Mouse (Mus musculus): ENCODE measurements around the gene Cfap206.
A peak's percentile ranks its signal among the peaks of the same experiment; 100 is the strongest.
"Not testable (repeated sequence)": the region's sequence is repeated elsewhere in the genome, so short reads cannot be mapped to it uniquely, and the experiment has no call there.

Cfap206 gene

DNA sequence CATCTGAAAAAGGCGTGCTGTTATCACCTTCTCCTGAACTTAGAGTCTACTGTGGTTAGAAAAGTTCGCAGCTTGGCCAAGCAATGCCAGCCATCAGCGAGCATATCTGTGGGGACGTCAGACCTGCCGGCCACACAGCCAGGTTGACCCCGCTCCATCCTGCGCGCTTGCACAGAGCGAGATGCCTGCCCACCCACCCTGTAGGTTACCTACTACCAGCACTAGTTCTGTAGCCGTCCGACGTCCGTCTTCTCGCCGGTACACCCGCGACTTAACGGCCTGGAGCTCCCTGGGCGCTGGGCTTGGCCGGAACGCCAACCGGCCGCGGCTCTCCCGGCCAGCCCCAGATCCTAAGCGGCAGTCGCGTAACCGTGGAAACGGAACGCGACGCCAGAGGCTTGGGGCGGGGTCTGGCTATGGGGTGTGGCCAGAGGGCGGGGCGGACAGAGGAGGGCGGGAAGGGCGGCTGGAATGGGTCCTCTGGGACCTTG is at the start of gene Cfap206:
Cfap206 (minus strand) TSS at position 356 of the 491 bp plus-strand sequence.
- peak; percentile 19 to 34 for DNase-seq (ENCODE audit: low spot score in 2 of 2)

DNA sequence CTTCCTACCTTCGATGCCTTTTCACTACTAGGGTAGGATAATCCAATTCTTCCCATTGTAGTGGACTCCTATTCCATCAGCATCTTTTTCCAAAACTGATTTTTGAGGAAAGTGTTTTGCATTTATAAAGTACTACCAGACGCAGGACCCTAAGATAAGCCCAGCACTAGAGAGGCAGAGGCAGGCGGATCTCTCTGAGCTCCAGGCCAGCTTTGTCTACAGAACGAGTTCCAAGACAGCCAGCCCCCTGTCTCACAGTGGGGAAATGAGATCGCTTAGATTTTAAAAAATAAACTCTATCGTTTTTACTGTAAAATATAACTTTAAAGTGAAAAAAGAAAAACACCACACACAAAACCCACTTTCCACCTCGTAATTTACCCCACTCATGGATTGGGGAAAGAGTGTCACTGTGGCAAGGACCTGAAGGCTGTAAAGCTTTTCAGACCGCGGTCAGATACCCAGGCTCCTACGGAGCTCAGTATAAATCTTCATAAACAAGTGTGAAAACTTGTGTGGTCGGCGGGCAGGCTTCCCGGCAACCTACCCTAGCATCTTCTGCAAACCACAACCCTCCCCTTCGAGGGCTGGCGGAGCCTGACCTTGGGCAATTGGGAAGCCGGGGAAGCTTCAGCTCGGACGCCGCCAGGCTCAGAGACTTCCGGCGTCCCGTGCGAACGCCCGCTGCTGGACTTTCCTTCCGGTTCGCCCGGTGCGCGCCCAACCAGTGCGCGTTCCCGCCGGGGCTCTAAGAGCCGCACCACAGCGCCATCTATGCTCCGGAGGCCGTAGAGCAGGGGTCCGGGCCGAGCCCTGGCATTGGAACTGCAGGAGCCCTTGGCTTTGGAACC is 47.9 kb upstream of the Cfap206 start, which contains the start of gene Smim8:
Smim8 (minus strand) TSS at position 747 of the 851 bp plus-strand sequence.
- DNase-seq (ENCODE audit: low spot score in 2 of 2), result peak; percentile 82 to 83

DNA sequence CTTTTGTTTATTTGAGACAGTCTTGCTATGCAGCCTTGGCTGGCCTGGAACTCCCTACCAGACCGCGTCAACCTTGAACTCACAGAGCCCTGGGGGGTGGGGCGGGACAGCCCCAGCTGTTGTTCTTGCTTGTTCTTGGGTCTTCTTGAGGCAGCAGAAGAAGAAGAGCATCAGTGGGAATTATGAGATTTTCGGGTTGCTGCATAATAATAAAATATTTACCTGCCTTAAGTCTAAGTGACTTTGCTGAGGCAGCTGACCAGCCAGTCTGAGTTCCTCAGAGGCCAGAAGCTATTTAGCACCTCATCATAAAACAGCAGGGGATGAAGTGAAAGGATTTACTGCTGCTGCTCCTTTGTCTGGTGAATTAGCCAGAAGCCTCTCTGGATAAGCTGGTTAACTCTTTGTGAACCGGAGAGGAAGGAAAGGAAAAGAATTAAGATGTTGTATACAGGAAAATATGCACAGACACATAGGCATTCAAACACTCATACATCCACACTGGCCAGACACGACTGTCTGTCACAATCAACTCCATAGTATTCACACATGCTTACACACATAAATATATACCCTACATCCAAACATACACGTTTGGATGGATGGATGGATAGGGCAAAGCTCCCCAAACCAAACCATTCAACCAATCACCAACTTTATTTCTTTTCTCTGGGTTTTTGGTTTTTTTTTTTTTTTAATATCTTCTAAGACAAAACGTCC is 41.8 kb upstream of the Cfap206 start:
- DNase-seq (ENCODE audit: low spot score in 2 of 2), result no peak

- DNase-seq (ENCODE audit: low spot score in 2 of 2), result no peak
Measured at GRCm38 (mm10) chr4:34756163-34756562, 26.2 kb upstream of the Cfap206 start, which contains the start of gene Gm136. Gene Gm136 (minus strand): TSS chr4:34756263.

GRCm38 (mm10) chr4:34749236-34749635 is 19.2 kb upstream of the Cfap206 start:
- DNase-seq (ENCODE audit: low spot score in 2 of 2), result no peak

GRCm38 (mm10) chr4:34734461-34734860 is 4.5 kb upstream of the Cfap206 start:
- DNase-seq (ENCODE audit: low spot score in 2 of 2), result no peak

DNA sequence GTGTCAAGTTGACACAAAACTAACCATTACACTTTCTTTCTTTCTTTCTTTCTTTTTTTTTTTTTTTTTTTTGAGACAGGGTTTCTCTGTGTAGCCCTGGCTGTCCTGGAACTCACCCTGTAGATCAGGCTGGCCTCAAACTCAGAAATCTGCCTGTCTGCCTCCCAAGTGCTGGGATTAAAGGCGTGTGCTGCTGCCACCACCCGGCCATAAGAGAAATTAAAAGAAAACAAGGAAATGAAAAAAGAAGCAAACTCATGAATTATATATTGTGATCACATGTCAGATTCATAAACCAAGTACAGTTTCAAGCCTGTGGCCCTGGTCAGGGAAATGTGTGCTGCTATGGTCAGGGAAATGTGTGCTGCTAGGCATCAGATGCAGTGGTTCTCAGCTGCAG is 3.4 kb upstream of the Cfap206 start:
- DNase-seq (ENCODE audit: low spot score in 2 of 2), result not testable (repeated sequence)

- DNase-seq (ENCODE audit: low spot score in 2 of 2), result not testable (repeated sequence)
Measured at GRCm38 (mm10) chr4:34725710-34726109, 4.3 kb downstream of the Cfap206 start.

- DNase-seq (ENCODE audit: low spot score in 2 of 2), result no peak
Measured at GRCm38 (mm10) chr4:34724306-34724705, 5.7 kb downstream of the Cfap206 start.

GRCm38 (mm10) chr4:34723186-34723585 is 6.8 kb downstream of the Cfap206 start:
- DNase-seq (ENCODE audit: low spot score in 2 of 2), result no peak

DNA sequence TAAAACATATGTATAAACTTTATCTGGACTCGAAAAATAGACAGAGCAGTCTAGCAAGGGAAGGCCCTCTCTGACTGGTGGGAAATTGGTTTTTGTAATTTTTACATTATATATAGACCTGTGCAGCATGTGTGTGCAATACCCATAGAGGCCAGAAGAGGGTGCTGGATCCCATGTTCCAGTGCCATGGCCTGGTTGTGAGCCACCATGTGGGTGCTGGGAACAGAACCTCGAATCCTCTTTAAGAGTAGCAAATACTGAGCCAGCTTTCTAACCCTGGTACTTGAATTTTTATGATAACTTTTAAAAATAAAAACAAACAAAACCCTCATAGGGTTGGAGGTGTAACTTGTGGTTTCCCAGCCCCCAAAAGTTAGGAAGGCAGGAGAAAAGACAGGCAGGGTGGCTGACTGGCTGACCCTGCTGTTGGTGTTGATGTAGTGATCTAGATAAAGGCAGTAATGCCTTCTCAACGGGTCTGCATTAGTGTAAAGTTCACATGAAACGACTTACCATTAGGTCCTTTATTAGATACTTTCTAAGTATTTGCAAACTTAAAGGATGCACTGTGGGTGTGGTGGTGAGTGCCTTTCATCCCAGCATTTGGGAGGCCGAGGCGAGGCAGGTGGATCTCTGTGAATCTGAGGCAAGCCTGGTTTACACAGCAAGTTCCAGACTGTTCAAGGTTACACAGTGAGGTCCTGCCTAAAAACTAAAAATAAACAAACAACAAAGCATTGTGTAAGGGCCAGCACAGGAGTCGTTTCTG is 9.7 kb downstream of the Cfap206 start:
- DNase-seq (ENCODE audit: low spot score in 2 of 2), result no peak

DNA sequence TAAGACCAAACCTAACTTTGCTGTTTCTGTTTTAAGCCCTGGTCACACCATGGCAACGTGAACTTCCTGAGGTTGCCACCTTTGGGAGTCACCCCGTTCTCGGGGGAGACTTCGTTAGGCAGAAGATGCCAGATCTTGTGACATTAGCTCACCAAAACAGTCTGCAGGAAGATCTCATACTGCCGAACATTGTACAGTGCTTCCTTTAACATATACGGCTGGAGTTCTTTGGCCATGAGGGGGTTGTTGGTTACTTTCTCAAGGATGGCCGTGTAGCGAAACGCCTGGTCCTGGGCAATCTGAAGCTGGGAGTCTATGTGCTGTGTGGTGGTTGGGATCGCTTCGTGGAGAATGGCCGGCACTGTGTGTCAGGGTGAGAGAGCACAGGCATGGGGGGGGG is 10.6 kb downstream of the Cfap206 start:
- DNase-seq (ENCODE audit: low spot score in 2 of 2), result no peak

GRCm38 (mm10) chr4:34715062-34715461 is 14.9 kb downstream of the Cfap206 start:
- DNase-seq (ENCODE audit: low spot score in 2 of 2), result no peak

- no peak for DNase-seq (ENCODE audit: low spot score in 2 of 2)
Measured at GRCm38 (mm10) chr4:34708127-34708526, 21.9 kb downstream of the Cfap206 start.

GRCm38 (mm10) chr4:34707248-34707647 is 22.8 kb downstream of the Cfap206 start:
- DNase-seq (ENCODE audit: low spot score in 2 of 2), result no peak

DNA sequence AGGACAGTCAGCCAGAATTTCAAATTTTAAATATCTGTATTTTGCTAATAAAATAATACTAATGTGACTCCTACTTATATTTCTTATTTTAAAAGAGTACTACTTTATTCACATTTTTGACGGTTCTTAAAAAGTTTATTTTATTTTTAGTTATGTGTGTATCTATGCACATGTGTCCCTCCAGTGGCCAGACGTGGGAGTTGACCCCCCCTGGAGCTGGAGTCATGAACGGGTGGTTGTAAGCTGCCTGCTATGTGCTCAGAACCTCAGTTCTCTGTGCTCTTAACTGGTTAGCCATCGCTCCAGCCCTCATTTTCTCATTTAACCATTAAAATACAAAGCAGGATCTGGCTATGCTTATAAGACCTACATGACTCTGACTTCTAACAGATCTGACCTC is 27.0 kb downstream of the Cfap206 start:
- DNase-seq (ENCODE audit: low spot score in 2 of 2), result no peak

DNA sequence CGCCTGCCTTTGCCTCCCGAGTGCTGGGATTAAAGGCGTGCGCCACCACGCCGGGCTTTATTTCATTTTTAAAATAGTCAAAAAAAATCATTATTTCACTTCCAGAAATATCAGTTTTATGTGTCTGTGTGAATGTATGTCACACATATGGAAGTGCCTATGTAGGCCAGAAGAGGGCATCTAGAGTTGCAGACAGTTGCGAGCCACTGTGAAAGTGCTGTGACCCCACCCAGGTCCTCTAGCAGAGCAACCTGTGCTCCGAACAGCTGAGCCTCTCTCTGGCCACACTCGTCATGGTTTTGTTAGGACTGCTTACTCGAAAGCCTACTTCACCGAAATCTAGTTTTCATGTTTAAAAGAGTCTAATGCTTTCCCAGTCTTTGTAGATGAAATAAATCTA is 27.8 kb downstream of the Cfap206 start:
- no peak for DNase-seq (ENCODE audit: low spot score in 2 of 2)

GRCm38 (mm10) chr4:34701528-34701927 is 28.5 kb downstream of the Cfap206 start:
- DNase-seq (ENCODE audit: low spot score in 2 of 2), result peak; percentile 27 to 35

GRCm38 (mm10) chr4:34688021-34688420 is 42.0 kb downstream of the Cfap206 start:
- no peak for DNase-seq (ENCODE audit: low spot score in 2 of 2)

DNA sequence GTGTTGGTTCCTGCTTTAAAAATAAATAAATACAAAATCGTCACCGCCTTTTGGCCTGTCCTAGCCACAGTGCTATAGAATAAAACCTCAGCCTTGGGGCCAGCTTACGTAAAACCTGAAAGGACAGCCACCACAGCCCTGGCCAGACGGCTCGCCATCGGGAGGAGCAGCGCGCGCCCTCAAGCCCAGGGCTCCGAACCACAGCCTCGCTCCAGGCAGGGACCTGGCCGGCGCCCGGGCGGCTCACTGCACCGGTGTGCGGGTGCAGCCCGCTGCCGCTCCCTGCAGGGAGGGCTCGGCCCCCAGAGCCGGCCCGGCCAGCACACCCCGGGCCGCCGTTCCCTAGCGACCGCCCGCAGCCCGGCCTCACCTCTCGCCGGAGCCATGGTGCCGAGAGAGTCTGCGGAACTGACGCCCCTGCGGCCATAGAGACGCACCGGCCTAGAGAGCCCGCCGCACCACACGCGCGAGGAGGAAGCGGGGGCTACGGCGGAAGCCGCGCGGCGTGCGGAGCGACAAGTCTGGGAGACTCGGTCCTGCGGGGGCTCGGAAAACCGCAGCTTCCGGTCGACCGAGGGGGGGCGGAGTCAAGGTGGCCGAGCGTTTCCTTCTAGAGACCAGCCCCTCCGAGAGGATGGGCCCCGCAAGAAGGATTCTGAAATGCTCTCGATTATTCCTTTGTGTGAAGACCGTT is 43.0 kb downstream of the Cfap206 start, which contains the start of gene Slc35a1:
Slc35a1 (minus strand) TSS at position 565 of the 694 bp plus-strand sequence.
- peak; percentile 93 to 94 for DNase-seq (ENCODE audit: low spot score in 2 of 2)

- DNase-seq (ENCODE audit: low spot score in 2 of 2), result no peak
Measured at GRCm38 (mm10) chr4:34680530-34680929, 49.5 kb downstream of the Cfap206 start.
